Mouse (Mus musculus) lung, postnatal 0 days (tissue): ENCODE results near the gene Osgin1.

Source experiments
- CTCF ChIP-seq: IDR thresholded peaks from 2 replicates; pipeline ENCODE4 v1.5.1; 2016; ENCODE audit warnings: antibody characterized with exemption, mild to moderate bottlenecking
- EP300 ChIP-seq: IDR thresholded peaks from 2 replicates; pipeline ENCODE4 v1.6.1; 2016; ENCODE audit warnings: antibody characterized with exemption, mild to moderate bottlenecking, control low read depth

- TF ChIP-seq CTCF (no peak), EP300 (no peak)
Observed at GRCm38 (mm10) chr8:119466105-119466504, 32.2 kb downstream of the Osgin1 start.
